Mouse (Mus musculus) cerebellum, adult 2 months (tissue): ENCODE data around the gene Lrrc30. TPM values are rescaled to one million over a fixed set of nuclear protein-coding genes. Genes with fewer than 3 reads are reported as not detected.

Experiments
- DNase-seq, 2 experiments: peaks; one replicate each; pipeline ENCODE4 v3.0.0; 2021
- H3K27ac ChIP-seq: fragments of 200-500 bp; 2 replicates; pipeline ENCODE4 v1.5.1; 2012; ENCODE audit warnings: low read length, control low read depth, inconsistent platforms; ENCODE audit not compliant: insufficient read depth
- H3K27me3 ChIP-seq: fragments of 200-500 bp; 2 replicates; pipeline ENCODE4 v1.6.1; 2012; ENCODE audit warnings: inconsistent platforms, mild to moderate bottlenecking, low read length, moderate library complexity; ENCODE audit not compliant: control insufficient read depth, insufficient read depth
- H3K4me1 ChIP-seq: fragments of 200-500 bp; 2 replicates; pipeline ENCODE4 v1.6.1; 2011; ENCODE audit warnings: low read length; ENCODE audit not compliant: control insufficient read depth, insufficient read depth
- H3K4me3 ChIP-seq: fragments of 200-500 bp; replicated peaks from 2 replicates; pipeline ENCODE3; 2011; ENCODE audit warnings: mild to moderate bottlenecking, low read depth, low read length, control low read depth; ENCODE audit not compliant: insufficient read depth
- CTCF ChIP-seq: fragments of 200-500 bp; IDR thresholded peaks from 2 replicates; pipeline ENCODE4 v1.5.1; 2011; ENCODE audit warnings: low read depth, mild to moderate bottlenecking, control low read depth, low read length, moderate library complexity, borderline replicate concordance; ENCODE audit not compliant: insufficient read depth
- POLR2A ChIP-seq: fragments of 200-500 bp; IDR thresholded peaks from 2 replicates; pipeline ENCODE4 v1.6.1; 2011; ENCODE audit warnings: low read length, control low read depth, borderline replicate concordance; ENCODE audit not compliant: insufficient read depth
- WGBS: fragments of 180-500 bp; shearing (Covaris S2); methylation state at CpG from one replicate; pipeline ENCODE4 v1.1.7; 2018; 5-methylcytosine and 5-hydroxymethylcytosine counted together
- polyA plus RNA-seq: library from polyadenylated mRNA; depleted of rRNA; stranded (reverse); fragments of >200 nt; gene quantifications from 2 replicates; pipeline ENCODE4 v1.2.3, GENCODE M21; 2012

Gene Lrrc30
- polyA plus RNA-seq, 1 experiment: not detected

GRCm38 (mm10) chr17:67638119-67638810 lies 5.7 kb upstream of the Lrrc30 start:
- 34% methylated on average over 10 of the region's 10 CpGs for WGBS
- Histone ChIP-seq H3K4me1 (no peaks in the 10 kb centered on the region), H3K27me3 (no peaks in the 10 kb centered on the region), H3K4me3 (no peak overlapping the region), H3K27ac (no peak overlapping the region)
- no peak for TF ChIP-seq POLR2A
- peak in 1 of 2 experiments; percentile 3 for DNase-seq

- Histone ChIP-seq H3K4me3 (no peak overlapping the region), H3K27ac (no peak overlapping the region), H3K4me1 (no peaks in the 10 kb centered on the region), H3K27me3 (no peaks in the 10 kb centered on the region)
- no peak for DNase-seq
- TF ChIP-seq POLR2A: no peak
- no peak for TF ChIP-seq CTCF
- WGBS: 85% methylated on average over 2 of the region's 2 CpGs
These were observed 4.4 kb upstream of the Lrrc30 start for GRCm38 (mm10) chr17:67636951-67637350.

- Histone ChIP-seq H3K27ac (no peak overlapping the region), H3K4me3 (no peak overlapping the region), H3K27me3 (no peaks in the 10 kb centered on the region), H3K4me1 (no peaks in the 10 kb centered on the region)
- DNase-seq: no peak
- 72% methylated on average over 3 of the region's 3 CpGs for WGBS
- TF ChIP-seq CTCF (no peak), POLR2A (no peak)
These were observed 3.8 kb upstream of the Lrrc30 start for GRCm38 (mm10) chr17:67636304-67636703.

- no peak for DNase-seq
- H3K4me3 ChIP-seq: no peak overlapping the region
- no peaks in the 10 kb centered on the region for H3K4me1 ChIP-seq
- H3K27me3 ChIP-seq: no peaks in the 10 kb centered on the region; the same call in 1 of the 2 replicates
- no peak overlapping the region for H3K27ac ChIP-seq
- WGBS: 26% methylated on average over 3 of the region's 3 CpGs
- TF ChIP-seq POLR2A (no peak), CTCF (no peak)
These were observed 2.8 kb downstream of the Lrrc30 start for GRCm38 (mm10) chr17:67629746-67630145.

- DNase-seq: no peak
- no peak overlapping the region for H3K4me3 ChIP-seq
- 4% methylated on average over 13 of the region's 13 CpGs for WGBS
- TF ChIP-seq POLR2A: no peak
- no peak for TF ChIP-seq CTCF
- no peak overlapping the region for H3K27ac ChIP-seq
- no peaks in the 10 kb centered on the region; the same call in 1 of the 2 replicates for H3K27me3 ChIP-seq
- no peaks in the 10 kb centered on the region for H3K4me1 ChIP-seq
These were observed 3.3 kb downstream of the Lrrc30 start for GRCm38 (mm10) chr17:67629211-67629657.

GRCm38 (mm10) chr17:67628475-67628874 lies 4.0 kb downstream of the Lrrc30 start:
- Histone ChIP-seq H3K27me3 (no peaks in the 10 kb centered on the region; the same call in 1 of the 2 replicates), H3K27ac (no peak overlapping the region), H3K4me3 (no peak overlapping the region), H3K4me1 (no peaks in the 10 kb centered on the region)
- TF ChIP-seq CTCF (no peak), POLR2A (no peak)
- 91% methylated on average over 15 of the region's 15 CpGs for WGBS
- no peak for DNase-seq

- TF ChIP-seq POLR2A (no peak), CTCF (no peak)
These were observed 7.1 kb downstream of the Lrrc30 start for GRCm38 (mm10) chr17:67625431-67625830.

GRCm38 (mm10) chr17:67619001-67619400 lies 13.5 kb downstream of the Lrrc30 start:
- TF ChIP-seq POLR2A (no peak), CTCF (no peak)
- 69% methylated on average over 7 of the region's 7 CpGs for WGBS
- H3K4me1 ChIP-seq: no peaks in the 10 kb centered on the region
- no peaks in the 10 kb centered on the region for H3K27me3 ChIP-seq
- H3K27ac ChIP-seq: no peak overlapping the region
- no peak for DNase-seq
- no peak overlapping the region for H3K4me3 ChIP-seq

More at GRCm38 (mm10) chr17:67625431-67625830, 7.1 kb downstream of the Lrrc30 start:
- no peaks in the 10 kb centered on the region; the same call in 1 of the 2 replicates for H3K27me3 ChIP-seq
- H3K4me3 ChIP-seq: no peak overlapping the region
- 57% methylated on average over 5 of the region's 5 CpGs for WGBS
- H3K27ac ChIP-seq: no peak overlapping the region
- no peaks in the 10 kb centered on the region for H3K4me1 ChIP-seq
- no peak for DNase-seq
